Mouse (Mus musculus): ENCODE measurements around the gene Dnase1. TPM values are rescaled to one million over a fixed set of nuclear protein-coding genes. Genes with fewer than 3 reads are reported as not detected.

Gene Dnase1
- total RNA-seq, 1 experiment from 2014 or later: 0.47 TPM

Other genes starting within 250 kb of the Dnase1 start
- gene Olfr15, start 206.1 kb upstream of the Dnase1 start, total RNA-seq (2017): not detected in 2 replicates
- 2.0 and 2.2 TPM in 2 replicates for gene Zfp174, start 189.7 kb upstream of the Dnase1 start, total RNA-seq (2017)
- gene Naa60, start 164.6 kb upstream of the Dnase1 start, total RNA-seq (2017): 77.7 and 107 TPM in 2 replicates
- 55.5 and 60.9 TPM in 2 replicates for gene Zfp597, start 152.4 kb upstream of the Dnase1 start, total RNA-seq (2017)
- 3.2 and 7.3 TPM in 2 replicates for gene Gm20695, start 152.3 kb upstream of the Dnase1 start, total RNA-seq (2017)
- 5.9 and 15.6 TPM in 2 replicates for gene 1700037C18Rik, start 128.3 kb upstream of the Dnase1 start, total RNA-seq (2017)
- gene Cluap1, start 128.1 kb upstream of the Dnase1 start, total RNA-seq (2017): 37.4 and 52.8 TPM in 2 replicates
- 14.0 and 14.2 TPM in 2 replicates for gene Nlrc3, start 60.3 kb upstream of the Dnase1 start, total RNA-seq (2017)
- 40.1 and 52.5 TPM in 2 replicates for gene Slx4, start 33.2 kb upstream of the Dnase1 start, total RNA-seq (2017)
- 43.1 and 47.7 TPM in 2 replicates for gene Trap1, start 40.9 kb downstream of the Dnase1 start, total RNA-seq (2017)
- 82.1 and 91.4 TPM in 2 replicates for gene Crebbp, start 177.1 kb downstream of the Dnase1 start, total RNA-seq (2017)